Mouse (Mus musculus): ENCODE measurements around the gene Rbm20.

GRCm38 (mm10) chr19:53781826-53782225, 104.7 kb downstream of the Rbm20 start:
- TF ChIP-seq CTCF (IDR thresholded peaks at IDR 0.05; ENCODE audit: insufficient read depth, low read depth, low read length) (no peak), POLR2A (IDR thresholded peaks at IDR 0.05; ENCODE audit: insufficient read depth, low read depth, low read length) (no peak)
